Mouse (Mus musculus) embryonic facial prominence, embryonic 14.5 days (tissue): ENCODE measurements around the gene Megf11. TPM values are rescaled to one million over a fixed set of nuclear protein-coding genes. Genes with fewer than 3 reads are reported as not detected.

Experiments
- ATAC-seq: fragments of 200-750 bp; cut with Nextera tagmentation; 2 replicates; pipeline ENCODE4 v1.8.0; 2017; ENCODE audit warnings: low read depth, moderate number of reproducible peaks, moderate TSS enrichment
- DNase-seq: peaks from one replicate; pipeline ENCODE4 v3.0.0-alpha.2; 2015; ENCODE audit warnings: low spot score
- H3K27ac ChIP-seq: fragments of 300-500 bp; sonication (generic); replicated peaks from 2 replicates; pipeline ENCODE4 v1.5.1; 2014; ENCODE audit warnings: low read depth, mild to moderate bottlenecking, low read length, moderate library complexity
- H3K27me3 ChIP-seq: fragments of 300-500 bp; sonication (generic); replicated peaks from 2 replicates; pipeline ENCODE4 v1.6.1; 2014; ENCODE audit warnings: low read length; ENCODE audit not compliant: control insufficient read depth, insufficient read depth
- H3K36me3 ChIP-seq: fragments of 300-500 bp; sonication (generic); 2 replicates; pipeline ENCODE4 v1.6.1; 2014; ENCODE audit warnings: low read length, mixed read lengths; ENCODE audit not compliant: control insufficient read depth, insufficient read depth
- H3K4me1 ChIP-seq: fragments of 300-500 bp; sonication (generic); 2 replicates; pipeline ENCODE4 v1.6.1; 2014; ENCODE audit warnings: antibody characterized with exemption, low read length; ENCODE audit not compliant: control insufficient read depth, insufficient read depth
- H3K4me2 ChIP-seq: fragments of 300-500 bp; sonication (generic); 2 replicates; pipeline ENCODE4 v1.6.1; 2014; ENCODE audit warnings: low read depth, mild to moderate bottlenecking, low read length, moderate library complexity, mixed read lengths
- H3K4me3 ChIP-seq: fragments of 300-500 bp; sonication (generic); 2 replicates; pipeline ENCODE4 v1.5.1; 2014; ENCODE audit warnings: low read depth, mild to moderate bottlenecking, low read length
- H3K9ac ChIP-seq: fragments of 300-500 bp; sonication (generic); 2 replicates; pipeline ENCODE4 v1.6.1; 2014; ENCODE audit warnings: low read depth, mild to moderate bottlenecking, low read length, moderate library complexity, mixed read lengths
- H3K9me3 ChIP-seq: fragments of 300-500 bp; sonication (generic); 2 replicates; pipeline ENCODE4 v1.6.1; 2016; ENCODE audit warnings: low read length; ENCODE audit not compliant: control insufficient read depth
- WGBS: fragments of 180-500 bp; shearing (Covaris S2); extraction: QIAGEN DNeasy Blood & Tissue Kit; methylation state at CpG from one replicate; pipeline ENCODE4 v1.1.7; 2014; 5-methylcytosine and 5-hydroxymethylcytosine counted together
- polyA plus RNA-seq: library from polyadenylated mRNA; unstranded; fragments of >200 nt; fragmentation: Nextera tagmentation; extraction: Ambion mirVana; gene quantifications from 2 replicates; pipeline ENCODE4 v1.2.1, GENCODE M21; 2014

The Megf11 gene
- polyA plus RNA-seq, 1 experiment from 2014 or later = 1.3 TPM

DNA sequence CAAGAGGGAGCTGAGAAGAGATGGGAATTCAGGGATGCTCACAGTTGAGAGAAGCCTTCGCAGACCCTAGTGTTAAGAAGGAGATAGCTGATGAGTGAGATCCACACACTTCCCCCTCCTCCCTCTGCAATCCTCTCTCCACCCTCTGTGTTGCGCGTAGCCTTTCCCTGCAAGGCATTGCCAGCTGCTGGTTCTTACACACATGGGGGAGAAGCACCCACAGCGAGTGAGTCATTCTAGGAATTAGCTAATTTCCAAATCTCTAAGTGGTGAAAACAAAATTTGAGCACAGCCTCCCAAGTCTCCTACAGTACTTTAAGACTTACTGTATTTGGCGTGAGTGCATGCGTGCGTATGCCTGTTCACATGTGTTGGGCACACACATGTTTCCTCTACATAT, 142.6 kb downstream of the Megf11 start:
- Histone ChIP-seq H3K36me3 (no peaks in the 10 kb centered on the region), H3K27me3 (no peaks in the 10 kb centered on the region), H3K4me3 (no peak overlapping the region), H3K9me3 (no peaks in the 10 kb centered on the region), H3K4me1 (0 out of 2 replicates have a peak, but pooled peaks cover 2% of the 10 kb centered on the region), H3K9ac (no peak overlapping the region), H3K4me2 (no peak overlapping the region), H3K27ac (no peak overlapping the region)
- DNase-seq = no peak
- ATAC-seq = no peak
- 91% methylated on average over 7 of the region's 7 CpGs for WGBS

- 83% methylated on average over 2 of the region's 2 CpGs for WGBS
- H3K4me3 ChIP-seq = no peak overlapping the region
- H3K4me2 ChIP-seq = no peak overlapping the region
- no peaks in the 10 kb centered on the region for H3K27me3 ChIP-seq
- H3K27ac ChIP-seq = no peak overlapping the region
- no peak overlapping the region for H3K9ac ChIP-seq
- H3K36me3 ChIP-seq = no peaks in the 10 kb centered on the region
- H3K4me1 ChIP-seq = 0 out of 2 replicates have a peak, but pooled peaks cover under 1% of the 10 kb centered on the region
- no peaks in the 10 kb centered on the region for H3K9me3 ChIP-seq
- ATAC-seq (no peak), DNase-seq (no peak)
These were observed 143.2 kb downstream of the Megf11 start for GRCm38 (mm10) chr9:64528595-64528994.

DNA sequence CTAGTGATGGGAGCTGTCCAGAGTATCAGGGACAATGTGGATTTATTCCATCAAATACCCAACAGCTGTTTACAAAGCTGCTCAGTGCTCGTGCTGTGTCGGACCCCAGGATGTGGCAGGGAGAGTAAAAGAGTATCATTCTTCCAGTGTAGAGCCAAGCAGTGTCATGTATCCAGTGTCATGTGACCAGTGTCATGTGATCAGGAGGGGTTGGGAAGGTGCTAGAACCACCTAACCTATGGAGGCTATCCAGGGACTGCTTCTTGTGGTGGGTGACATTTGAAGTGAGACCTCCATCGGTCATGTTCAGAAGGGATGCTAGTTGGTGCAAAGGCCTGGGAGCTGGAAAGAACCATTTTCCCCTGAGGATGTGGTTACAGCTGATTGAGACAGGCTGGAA, 146.5 kb downstream of the Megf11 start:
- Histone ChIP-seq H3K4me2 (no peak overlapping the region), H3K9me3 (no peaks in the 10 kb centered on the region), H3K9ac (no peak overlapping the region), H3K36me3 (no peaks in the 10 kb centered on the region), H3K27ac (no peak overlapping the region), H3K4me3 (no peak overlapping the region), H3K27me3 (no peaks in the 10 kb centered on the region), H3K4me1 (no peaks in the 10 kb centered on the region)
- peak; percentile 42 for DNase-seq
- no peak for ATAC-seq
- 65% methylated on average over 3 of the region's 3 CpGs for WGBS

GRCm38 (mm10) chr9:64532711-64533242, 147.4 kb downstream of the Megf11 start:
- ATAC-seq (no peak), DNase-seq (no peak)
- H3K4me1 ChIP-seq = no peaks in the 10 kb centered on the region
- H3K4me3 ChIP-seq = no peak overlapping the region
- H3K9ac ChIP-seq = no peak overlapping the region
- 50% methylated on average over 4 of the region's 4 CpGs for WGBS
- no peak overlapping the region for H3K4me2 ChIP-seq
- no peaks in the 10 kb centered on the region for H3K36me3 ChIP-seq
- H3K27me3 ChIP-seq = no peaks in the 10 kb centered on the region
- H3K27ac ChIP-seq = no peak overlapping the region
- H3K9me3 ChIP-seq = no peaks in the 10 kb centered on the region

DNA sequence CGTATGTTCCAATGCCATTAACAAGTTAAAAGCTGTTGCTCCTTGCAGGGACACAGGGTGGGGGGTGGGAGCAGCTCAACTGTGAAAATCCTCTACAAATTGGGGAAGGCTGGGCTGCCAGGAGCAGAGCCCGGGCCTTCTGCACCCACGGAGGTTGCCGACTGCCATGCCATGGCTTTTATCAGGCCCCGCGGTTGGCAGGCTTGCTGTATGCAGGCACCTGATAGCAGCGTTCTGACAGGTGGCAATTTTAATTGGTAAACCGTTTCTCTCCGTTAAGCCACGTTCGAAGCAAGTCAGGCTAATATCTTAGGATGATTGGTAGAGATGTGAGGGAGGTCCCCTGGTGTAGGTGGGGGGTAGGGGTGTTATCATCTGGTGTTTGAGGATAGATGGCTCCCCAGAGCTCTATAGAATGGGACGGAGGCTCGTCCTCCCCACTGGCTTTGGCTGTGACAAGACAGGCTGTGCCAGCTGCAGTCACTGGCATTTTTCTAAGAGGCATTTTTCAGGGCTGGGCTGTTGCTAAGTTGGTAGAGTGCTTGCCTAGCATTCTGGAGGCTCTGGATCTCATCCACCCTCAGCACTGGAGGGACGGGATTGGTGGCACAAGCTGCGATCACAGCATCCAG, 148.2 kb downstream of the Megf11 start:
- Histone ChIP-seq H3K4me2 (no peak overlapping the region), H3K4me3 (no peak overlapping the region), H3K27ac (no peak overlapping the region), H3K27me3 (no peaks in the 10 kb centered on the region), H3K9ac (no peak overlapping the region), H3K4me1 (no peaks in the 10 kb centered on the region), H3K9me3 (no peaks in the 10 kb centered on the region), H3K36me3 (no peaks in the 10 kb centered on the region)
- DNase-seq (no peak), ATAC-seq (no peak)
- 32% methylated on average over 15 of the region's 15 CpGs for WGBS

GRCm38 (mm10) chr9:64534313-64534712, 148.9 kb downstream of the Megf11 start:
- no peaks in the 10 kb centered on the region for H3K9me3 ChIP-seq
- H3K4me1 ChIP-seq = no peaks in the 10 kb centered on the region
- WGBS = 69% methylated on average over 6 of the region's 6 CpGs
- H3K9ac ChIP-seq = no peak overlapping the region
- no peak overlapping the region for H3K4me3 ChIP-seq
- no peaks in the 10 kb centered on the region for H3K27me3 ChIP-seq
- no peaks in the 10 kb centered on the region for H3K36me3 ChIP-seq
- no peak for DNase-seq
- no peak overlapping the region for H3K27ac ChIP-seq
- H3K4me2 ChIP-seq = no peak overlapping the region
- no peak for ATAC-seq

DNA sequence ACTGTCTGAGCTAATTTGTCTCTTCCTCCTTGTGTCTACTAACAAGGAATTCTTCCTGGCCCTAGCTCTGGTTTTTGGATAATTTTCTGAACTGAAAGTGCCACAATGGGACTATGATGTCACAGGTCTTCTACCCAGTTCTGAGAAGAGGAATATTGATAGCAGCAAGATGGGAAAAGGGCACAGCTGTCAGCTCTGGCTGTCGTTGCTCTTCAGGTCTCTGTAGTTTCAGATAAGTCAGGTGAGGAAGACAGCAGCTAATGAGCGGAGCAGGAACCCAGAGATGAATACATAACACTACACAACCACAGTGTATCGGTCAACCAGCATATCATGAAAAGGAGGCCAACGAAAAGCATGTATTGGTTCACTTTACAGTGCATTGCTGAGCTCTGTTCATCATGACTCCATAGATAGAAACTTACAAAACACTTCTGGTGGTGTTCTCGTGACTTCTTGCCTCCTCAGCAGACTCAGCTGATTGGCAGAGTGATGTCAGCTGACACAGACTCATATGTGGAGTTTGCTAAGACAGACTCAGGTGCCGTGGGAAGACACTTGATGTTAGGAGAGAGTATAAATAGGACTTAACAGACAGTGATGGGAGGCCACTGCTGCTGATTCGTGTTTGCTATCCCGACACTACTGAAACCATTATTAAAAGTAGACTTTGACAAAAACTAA, 149.6 kb downstream of the Megf11 start:
- Histone ChIP-seq H3K27me3 (no peaks in the 10 kb centered on the region), H3K4me1 (no peaks in the 10 kb centered on the region), H3K36me3 (no peaks in the 10 kb centered on the region), H3K9ac (no peak overlapping the region), H3K27ac (no peak overlapping the region), H3K4me3 (no peak overlapping the region), H3K4me2 (no peak overlapping the region), H3K9me3 (no peaks in the 10 kb centered on the region)
- no peak for DNase-seq
- no peak for ATAC-seq
- 81% methylated on average over 8 of the region's 8 CpGs for WGBS

- no peak for DNase-seq
- Histone ChIP-seq H3K27me3 (no peaks in the 10 kb centered on the region), H3K9ac (no peak overlapping the region), H3K27ac (no peak overlapping the region), H3K4me1 (no peaks in the 10 kb centered on the region), H3K4me2 (no peak overlapping the region), H3K9me3 (no peaks in the 10 kb centered on the region), H3K4me3 (no peak overlapping the region), H3K36me3 (no peaks in the 10 kb centered on the region)
- ATAC-seq = no peak
- WGBS = 60% methylated on average over 4 of the region's 4 CpGs
These were observed 152.4 kb downstream of the Megf11 start for GRCm38 (mm10) chr9:64537821-64538220.

DNA sequence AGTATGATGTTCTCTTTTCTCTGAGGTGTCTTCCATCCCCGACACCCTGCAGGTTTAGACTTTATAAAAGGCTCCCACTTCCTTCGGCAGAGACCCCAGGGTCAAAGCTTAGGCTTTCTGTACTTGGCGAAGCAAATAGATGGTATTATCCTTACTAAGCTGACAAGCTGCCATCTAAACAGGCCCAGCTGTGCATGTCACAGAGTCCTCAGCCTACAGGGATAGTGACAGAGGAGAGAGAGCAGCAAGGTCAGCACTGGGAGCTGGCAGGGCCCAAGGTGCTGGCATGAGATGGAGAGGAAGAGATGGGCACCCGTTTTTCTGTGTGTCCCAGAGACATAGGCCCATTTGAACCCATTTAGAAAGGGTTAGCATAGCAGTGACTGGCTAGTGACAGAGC, 156.8 kb downstream of the Megf11 start:
- H3K9me3 ChIP-seq = no peaks in the 10 kb centered on the region
- no peaks in the 10 kb centered on the region for H3K4me1 ChIP-seq
- no peaks in the 10 kb centered on the region for H3K27me3 ChIP-seq
- DNase-seq (no peak), ATAC-seq (no peak)
- 68% methylated on average over 4 of the region's 4 CpGs for WGBS
- no peak overlapping the region for H3K4me3 ChIP-seq
- H3K9ac ChIP-seq = no peak overlapping the region
- no peaks in the 10 kb centered on the region for H3K36me3 ChIP-seq
- no peak overlapping the region for H3K27ac ChIP-seq
- no peak overlapping the region for H3K4me2 ChIP-seq
